Mouse (Mus musculus): Measurements from ENCODE around the gene Sh2b1. TPM values are rescaled to one million over a fixed set of nuclear protein-coding genes. Genes with fewer than 3 reads are reported as not detected.
"Not testable (repeated sequence)": the region's sequence is repeated elsewhere in the genome, so short reads cannot be mapped to it uniquely, and the experiment has no call there.

Gene Sh2b1
- polyA plus RNA-seq, 1 experiment: 54.4 TPM

GRCm38 (mm10) chr7:126494120-126494519, 18.9 kb upstream of the Sh2b1 start:
- no peaks in the 10 kb centered on the region for H3K4me1 ChIP-seq (ENCODE audit: control insufficient read depth, insufficient read depth, insufficient read length, low read length)
- TF ChIP-seq CTCF (IDR thresholded peaks at IDR 0.05; ENCODE audit: extremely low read depth, insufficient read length, insufficient replicate concordance, low read depth, low read length): no peak
- no peak for TF ChIP-seq POLR2A (IDR thresholded peaks at IDR 0.05; ENCODE audit: low read depth, low read length)
- 54% methylated on average over 6 of the region's 6 CpGs for WGBS
- H3K36me3 ChIP-seq (ENCODE audit: control insufficient read depth, insufficient read depth, low read length): peaks cover 81% of the 10 kb centered on the region
- no peak overlapping the region for H3K27ac ChIP-seq (ENCODE audit: insufficient read depth, low read depth, low read length)
- no peaks in the 10 kb centered on the region for H3K27me3 ChIP-seq (ENCODE audit: control insufficient read depth, insufficient read depth, low read length)
- no peak overlapping the region for H3K4me3 ChIP-seq (ENCODE audit: low read depth, low read length)

GRCm38 (mm10) chr7:126491973-126492372, 16.7 kb upstream of the Sh2b1 start:
- TF ChIP-seq POLR2A (IDR thresholded peaks at IDR 0.05; ENCODE audit: low read depth, low read length) (no peak), CTCF (IDR thresholded peaks at IDR 0.05; ENCODE audit: extremely low read depth, insufficient read length, insufficient replicate concordance, low read depth, low read length) (no peak)
- Histone ChIP-seq H3K4me1 (ENCODE audit: control insufficient read depth, insufficient read depth, insufficient read length, low read length) (no peaks in the 10 kb centered on the region), H3K4me3 (ENCODE audit: low read depth, low read length) (no peak overlapping the region), H3K27ac (ENCODE audit: insufficient read depth, low read depth, low read length) (no peak overlapping the region), H3K27me3 (ENCODE audit: control insufficient read depth, insufficient read depth, low read length) (no peaks in the 10 kb centered on the region), H3K36me3 (ENCODE audit: control insufficient read depth, insufficient read depth, low read length) (peaks cover 61% of the 10 kb centered on the region)
- 62% methylated on average over 11 of the region's 11 CpGs for WGBS

GRCm38 (mm10) chr7:126491005-126491404, 15.8 kb upstream of the Sh2b1 start:
- Histone ChIP-seq H3K4me3 (ENCODE audit: low read depth, low read length) (no peak overlapping the region), H3K4me1 (ENCODE audit: control insufficient read depth, insufficient read depth, insufficient read length, low read length) (no peaks in the 10 kb centered on the region), H3K27me3 (ENCODE audit: control insufficient read depth, insufficient read depth, low read length) (no peaks in the 10 kb centered on the region), H3K36me3 (ENCODE audit: control insufficient read depth, insufficient read depth, low read length) (peaks cover 53% of the 10 kb centered on the region), H3K27ac (ENCODE audit: insufficient read depth, low read depth, low read length) (no peak overlapping the region)
- TF ChIP-seq POLR2A (IDR thresholded peaks at IDR 0.05; ENCODE audit: low read depth, low read length) (no peak), CTCF (IDR thresholded peaks at IDR 0.05; ENCODE audit: extremely low read depth, insufficient read length, insufficient replicate concordance, low read depth, low read length) (no peak)
- 48% methylated on average over 1 of the region's 1 CpGs for WGBS

GRCm38 (mm10) chr7:126487617-126488385, 12.6 kb upstream of the Sh2b1 start:
- H3K27ac ChIP-seq (ENCODE audit: insufficient read depth, low read depth, low read length): peak overlapping the region; percentile 68
- not testable (repeated sequence) for H3K4me1 ChIP-seq (ENCODE audit: control insufficient read depth, insufficient read depth, insufficient read length, low read length); H3K27me3 ChIP-seq (ENCODE audit: control insufficient read depth, insufficient read depth, low read length)
- 3% methylated on average over 25 of the region's 25 CpGs for WGBS
- peak overlapping the region; percentile 88 for H3K4me3 ChIP-seq (ENCODE audit: low read depth, low read length)
- H3K36me3 ChIP-seq (ENCODE audit: control insufficient read depth, insufficient read depth, low read length): peaks cover 21% of the 10 kb centered on the region

DNA sequence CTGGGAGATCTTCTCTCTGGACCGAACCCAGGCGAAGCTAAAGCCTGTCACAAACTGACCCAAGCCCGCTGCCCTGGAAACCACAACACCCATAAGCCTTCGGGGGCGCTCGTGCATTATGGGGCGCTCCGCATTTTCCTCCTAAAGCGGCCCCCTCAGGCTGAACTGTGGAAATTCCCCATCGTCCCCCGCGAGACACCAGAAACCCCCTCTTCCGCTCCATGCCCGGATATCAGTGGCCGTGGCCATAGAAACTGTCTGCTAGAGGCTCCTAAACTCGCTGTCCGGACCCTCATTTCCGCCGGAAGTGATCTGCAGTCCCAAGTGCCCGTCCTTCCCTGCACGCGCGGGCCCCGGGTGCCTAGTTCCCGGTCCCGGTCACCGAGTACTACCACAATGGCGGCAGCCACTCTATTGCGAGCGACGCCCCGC, 11.8 kb upstream of the Sh2b1 start, which contains the start of gene Tufm:
Gene Tufm, plus strand, starts transcription at position 310 of the 432 bp plus-strand sequence.
- WGBS: 1% methylated on average over 32 of the region's 32 CpGs
- TF ChIP-seq CTCF (IDR thresholded peaks at IDR 0.05; ENCODE audit: extremely low read depth, insufficient read length, insufficient replicate concordance, low read depth, low read length): peak; percentile 25; the same call in 1 of the 2 replicates
- TF ChIP-seq POLR2A (IDR thresholded peaks at IDR 0.05; ENCODE audit: low read depth, low read length): no peak; the same call in 1 of the 2 replicates
- Histone ChIP-seq H3K27me3 (ENCODE audit: control insufficient read depth, insufficient read depth, low read length) (no peaks in the 10 kb centered on the region), H3K36me3 (ENCODE audit: control insufficient read depth, insufficient read depth, low read length) (peaks cover 14% of the 10 kb centered on the region), H3K4me3 (ENCODE audit: low read depth, low read length) (peak within 1 kb of the TSS; percentile 88), H3K27ac (ENCODE audit: insufficient read depth, low read depth, low read length) (peak within 1 kb of the TSS; percentile 68), H3K4me1 (ENCODE audit: control insufficient read depth, insufficient read depth, insufficient read length, low read length) (no peaks in the 10 kb centered on the region; the same call in 1 of the 2 replicates)

DNA sequence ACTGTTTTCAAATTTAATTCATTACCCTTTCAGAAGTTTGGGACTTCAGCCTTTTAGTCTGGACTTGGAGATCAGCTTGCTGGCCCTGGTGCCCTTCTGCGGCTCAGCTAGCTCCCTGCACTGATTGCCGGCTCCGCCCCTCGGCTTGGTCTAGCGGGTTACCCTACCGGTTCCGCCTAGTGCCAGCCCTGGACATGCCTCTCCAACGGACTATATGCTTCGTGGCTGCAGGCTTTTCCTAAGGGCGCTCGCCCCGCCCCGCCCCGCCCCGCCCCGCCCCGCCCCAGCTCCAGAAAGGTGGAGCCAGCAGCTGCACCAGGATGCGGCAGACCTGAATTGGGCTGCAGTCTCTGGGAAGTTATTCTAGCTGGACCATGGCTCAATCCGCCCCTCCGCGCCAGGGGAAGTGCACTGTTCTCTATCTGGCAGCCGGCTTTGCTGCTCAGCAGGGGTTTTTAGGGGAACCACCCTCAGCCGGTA, 7.2 kb upstream of the Sh2b1 start:
- Histone ChIP-seq H3K36me3 (ENCODE audit: control insufficient read depth, insufficient read depth, low read length) (no peaks in the 10 kb centered on the region), H3K4me1 (ENCODE audit: control insufficient read depth, insufficient read depth, insufficient read length, low read length) (no peaks in the 10 kb centered on the region; the same call in 1 of the 2 replicates), H3K27ac (ENCODE audit: insufficient read depth, low read depth, low read length) (peak overlapping the region; percentile 53), H3K27me3 (ENCODE audit: control insufficient read depth, insufficient read depth, low read length) (no peaks in the 10 kb centered on the region), H3K4me3 (ENCODE audit: low read depth, low read length) (peak overlapping the region; percentile 58)
- TF ChIP-seq POLR2A (IDR thresholded peaks at IDR 0.05; ENCODE audit: low read depth, low read length): peak; percentile 58; the same call in 1 of the 2 replicates
- no peak for TF ChIP-seq CTCF (IDR thresholded peaks at IDR 0.05; ENCODE audit: extremely low read depth, insufficient read length, insufficient replicate concordance, low read depth, low read length)
- under 1% methylated on average over 23 of the region's 23 CpGs for WGBS

DNA sequence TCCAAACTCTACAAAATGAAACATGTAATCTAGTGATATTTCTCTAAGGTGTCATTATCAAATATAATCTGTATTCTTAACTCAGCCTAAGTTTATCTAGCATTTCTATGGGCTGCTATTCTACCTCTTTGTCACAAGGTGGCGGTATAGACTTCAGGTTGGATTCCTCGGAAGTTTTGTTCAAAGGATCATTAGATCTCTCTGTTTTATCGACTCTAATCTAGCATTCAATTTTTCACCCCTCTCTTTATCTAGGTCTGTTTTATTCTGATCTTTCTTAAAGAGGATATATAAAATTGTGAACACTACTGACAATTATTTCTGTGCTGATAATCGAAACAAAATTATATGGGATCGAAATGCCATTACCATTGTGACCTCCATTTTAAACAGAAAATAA, 6.5 kb upstream of the Sh2b1 start:
- 16% methylated on average over 5 of the region's 5 CpGs for WGBS
- H3K4me1 ChIP-seq (ENCODE audit: control insufficient read depth, insufficient read depth, insufficient read length, low read length): no peaks in the 10 kb centered on the region; the same call in 1 of the 2 replicates
- no peak overlapping the region for H3K4me3 ChIP-seq (ENCODE audit: low read depth, low read length)
- H3K27me3 ChIP-seq (ENCODE audit: control insufficient read depth, insufficient read depth, low read length): no peaks in the 10 kb centered on the region
- no peaks in the 10 kb centered on the region for H3K36me3 ChIP-seq (ENCODE audit: control insufficient read depth, insufficient read depth, low read length)
- TF ChIP-seq POLR2A (IDR thresholded peaks at IDR 0.05; ENCODE audit: low read depth, low read length) (no peak), CTCF (IDR thresholded peaks at IDR 0.05; ENCODE audit: extremely low read depth, insufficient read length, insufficient replicate concordance, low read depth, low read length) (no peak)
- no peak overlapping the region for H3K27ac ChIP-seq (ENCODE audit: insufficient read depth, low read depth, low read length)
